8 mouse cellular contexts compared by ENCODE assay signal in the genomic region with DNA sequence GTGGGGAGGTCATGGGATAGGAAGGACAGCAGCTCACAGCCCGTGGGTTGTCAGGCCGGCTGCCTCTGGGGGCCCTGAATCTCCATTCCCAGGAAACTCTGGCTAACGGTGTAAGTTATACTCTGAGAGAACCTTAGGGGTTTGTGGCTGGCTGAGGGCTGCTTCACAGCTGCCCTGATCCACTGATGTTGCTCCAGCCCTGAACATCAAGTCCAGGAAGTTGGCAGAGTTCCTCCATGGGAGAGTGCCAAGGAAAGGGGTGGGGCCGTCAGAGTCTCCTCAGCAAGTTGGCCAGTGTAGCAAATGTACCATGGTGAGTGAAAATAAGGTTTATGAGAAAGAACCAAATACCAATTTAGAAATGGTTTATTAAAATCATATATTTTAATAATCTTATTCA. TPM values are rescaled to one million over a fixed set of nuclear protein-coding genes. Genes with fewer than 3 reads are reported as not detected.
DNase-seq lines count a peak whose midpoint lies in the region; ATAC-seq and TF ChIP-seq lines count a peak whose summit lies in the region.

No protein-coding gene starts in this region.

- no peak overlapping the region for H3K27ac ChIP-seq in layer of hippocampus, adult 2 months

- no peak for TF ChIP-seq CTCF in layer of hippocampus, adult 2 months (conservative IDR thresholded peaks at IDR 0.05)

- DNase-seq in layer of hippocampus, adult 2 months (ENCODE audit: low spot score in 2 of 2), result peak; percentile 26 to 35
- no peak for DNase-seq in layer of hippocampus, adult 9-10 months (ENCODE audit: low spot score)
- peak; percentile 85 for DNase-seq in fibroblast of lung, adult 2 months (ENCODE audit: low read depth)
- DNase-seq in kidney, adult 9 months, result peak; percentile 95
- peak; percentile 96 for DNase-seq in lung, postnatal 36 days
- peak; percentile 77 to 88 for DNase-seq in urinary bladder, postnatal 36 days (ENCODE audit: low spot score in 2 of 2)
- no peak for DNase-seq in spleen, postnatal 14 days (ENCODE audit: low spot score in 2 of 2)

- no peak for ATAC-seq in monocyte, adult 5-6 weeks (replicated peaks; ENCODE audit: insufficient number of reproducible peaks, low FRiP score, low TSS enrichment, poor library complexity, severe bottlenecking)

- H3K4me3 ChIP-seq in layer of hippocampus, adult 2 months, result no peak overlapping the region

RNA-seq across cellular contexts. Expression of gene Ccdc121, which starts 18.1 kb away (rescaled TPM):
- total RNA-seq in layer of hippocampus, adult 2 months (2021), result under 1 TPM; 0.20 to 0.72 TPM
- not detected in 3 replicates for total RNA-seq in monocyte, adult 5-6 weeks (2017)

RNA-seq across cellular contexts. Expression of gene Dnah14, which starts 47.0 kb away (rescaled TPM):
- total RNA-seq in layer of hippocampus, adult 2 months (2021), result under 1 TPM; 0.76 to 0.82 TPM
- total RNA-seq in monocyte, adult 5-6 weeks (2017), result 1.4 to 4.2 TPM (median 4.0 TPM) in 3 replicates

Comparison
In these comparisons a context has a peak if more than half of its experiments do, and no peak if none do; other contexts are left out.
1. DNase-seq: peak in layer of hippocampus, adult 2 months (2 of 2), fibroblast of lung, adult 2 months (single experiment), kidney, adult 9 months (single experiment), lung, postnatal 36 days (single experiment) and urinary bladder, postnatal 36 days (2 of 2); none in layer of hippocampus, adult 9-10 months (single experiment) and spleen, postnatal 14 days (0 of 2).